Mouse (Mus musculus): ENCODE results near the gene Wrnip1.

- TF ChIP-seq CTCF (IDR thresholded peaks at IDR 0.05; ENCODE audit: low read depth) (no peak), EP300 (IDR thresholded peaks at IDR 0.05; ENCODE audit: low read depth) (no peak)
These were observed 32.7 kb downstream of the Wrnip1 start for GRCm38 (mm10) chr13:32834513-32834912.

Measured in heart, postnatal 0 days (tissue).